Mouse (Mus musculus) heart, postnatal 0 days (tissue): ENCODE measurements at regions not wholly inside any gene's neighbourhood (a gene's known extent, or its start where the extent isn't known, plus 50 kb on each side); places are given as distances from the start of the nearest gene placed in this dataset.

ENCODE experiments used
- CTCF ChIP-seq: IDR thresholded peaks from 2 replicates; pipeline ENCODE4 v1.5.1; 2016; ENCODE audit warnings: antibody characterized with exemption, control low read depth, low read depth
- EP300 ChIP-seq: IDR thresholded peaks from 2 replicates; pipeline ENCODE4 v1.6.1; 2016; ENCODE audit warnings: antibody characterized with exemption, low read depth

DNA sequence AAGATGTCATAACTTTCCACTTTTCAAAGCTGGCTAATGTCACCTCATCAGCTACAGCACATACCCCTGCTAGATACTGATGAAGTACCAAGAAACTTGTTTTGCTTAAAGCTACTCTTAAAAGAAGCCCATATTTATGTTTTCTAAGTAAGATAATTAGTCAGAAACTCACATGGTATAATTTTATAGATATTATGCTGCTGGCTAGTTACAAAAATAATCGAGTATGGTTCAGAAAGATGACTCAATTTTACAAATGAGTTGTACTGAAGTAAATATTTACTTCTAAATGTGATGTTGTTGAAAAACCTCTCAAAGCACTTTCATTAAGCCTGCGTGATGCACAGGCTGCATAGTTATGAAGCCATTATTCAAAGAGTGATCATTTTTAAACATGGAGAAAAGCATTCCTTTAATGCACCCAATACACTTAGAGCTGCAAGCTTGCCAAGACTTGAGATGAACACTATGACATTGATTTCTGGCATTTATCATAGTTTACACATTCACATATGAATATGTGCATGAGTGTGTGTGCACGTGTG, 582.3 kb upstream of the Gm26657 start:
- no peak for TF ChIP-seq CTCF
- no peak for TF ChIP-seq EP300
